Mouse (Mus musculus) central nervous system, embryonic 18 days (tissue): ENCODE measurements around the gene Trcg1. TPM values are rescaled to one million over a fixed set of nuclear protein-coding genes. Genes with fewer than 3 reads are reported as not detected.

Source experiments
- polyA plus RNA-seq: library from polyadenylated mRNA; depleted of rRNA; stranded (reverse); fragments of >200 nt; gene quantifications from 2 replicates; pipeline ENCODE4 v1.2.3, GENCODE M21; 2012; rRNA removed

Trcg1 gene
- not detected in 2 replicates for polyA plus RNA-seq

DNA sequence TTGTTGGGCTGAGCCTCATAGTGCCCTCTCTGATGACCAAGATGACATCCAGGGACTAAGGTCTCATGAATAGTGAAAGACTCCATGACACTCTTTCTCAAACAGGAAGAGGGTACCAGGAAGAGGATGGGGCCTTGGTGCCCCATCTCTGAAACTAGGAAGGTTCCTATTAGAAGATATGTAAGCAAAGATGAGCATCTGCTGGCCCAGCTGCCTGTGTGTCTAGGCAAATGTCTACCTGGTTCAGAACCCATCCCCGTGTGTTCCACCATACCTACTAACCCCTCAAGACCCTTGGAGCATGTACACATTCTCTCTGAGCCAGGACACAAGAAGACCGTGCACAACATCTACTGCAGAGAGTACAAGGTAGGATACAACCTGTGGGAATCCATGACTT is at the start of gene Trcg1:
Gene Trcg1 (plus strand): TSS at position 301 of the 400 bp plus-strand sequence.

DNA sequence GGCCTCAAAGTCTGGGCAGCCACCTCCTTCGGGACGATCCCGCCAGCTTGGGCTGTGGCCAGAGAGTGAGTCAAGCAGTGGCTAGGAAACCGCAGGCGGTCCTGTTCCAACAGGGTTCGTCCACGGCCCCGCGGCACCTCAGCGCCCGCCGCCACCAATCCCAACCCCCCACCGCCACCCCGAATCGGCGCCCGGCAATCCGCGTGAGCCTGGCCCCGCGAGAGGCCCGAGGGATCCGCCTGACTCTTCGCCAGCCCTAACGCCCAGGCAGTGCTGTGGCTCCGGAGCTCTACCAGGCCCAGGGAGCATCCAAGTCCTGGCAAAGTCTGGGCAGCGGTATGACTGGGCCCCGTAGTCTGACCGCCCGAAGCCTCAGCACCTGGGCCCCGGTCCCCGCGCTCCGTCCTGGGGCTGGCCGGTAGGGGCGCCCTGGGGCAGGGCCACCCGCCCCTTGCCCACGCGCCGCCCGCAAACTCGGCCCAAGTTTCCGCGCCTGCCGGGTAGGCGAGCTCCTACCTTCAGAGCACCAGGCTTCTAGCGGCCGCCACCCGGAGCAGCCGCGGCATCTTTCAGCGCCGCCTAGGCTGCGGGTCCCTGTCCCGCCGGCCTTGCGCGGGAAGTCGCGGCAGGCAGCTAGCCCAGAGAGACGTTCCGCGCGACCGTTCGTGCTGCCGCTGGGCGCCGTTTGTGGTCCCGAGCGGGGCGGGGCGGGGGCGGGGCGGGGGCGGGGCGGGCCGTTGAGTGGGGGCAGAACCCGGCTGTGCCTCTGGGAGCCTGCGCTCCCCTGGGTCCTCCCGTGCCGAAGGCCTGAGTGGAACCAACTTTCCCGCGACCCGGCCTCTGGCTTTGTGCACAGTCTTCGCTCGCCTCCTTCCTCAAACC is 25.8 kb downstream of the Trcg1 start, which contains the start of gene 1700017B05Rik:
Gene 1700017B05Rik (minus strand): TSS at position 700 of the 882 bp plus-strand sequence.

Other genes starting within 250 kb of the Trcg1 start
- gene Ptpn9, start 241.6 kb upstream of the Trcg1 start, polyA plus RNA-seq = 44.1 and 45.8 TPM in 2 replicates
- gene Sin3a, start 164.5 kb upstream of the Trcg1 start, polyA plus RNA-seq = 38.4 and 47.6 TPM in 2 replicates
- gene Man2c1, start 105.9 kb upstream of the Trcg1 start, polyA plus RNA-seq = 246 and 257 TPM in 2 replicates
- 12.9 and 13.8 TPM in 2 replicates for gene Neil1, start 88.3 kb upstream of the Trcg1 start, polyA plus RNA-seq
- 238 and 247 TPM in 2 replicates for gene Commd4, start 78.2 kb upstream of the Trcg1 start, polyA plus RNA-seq
- gene 1700017B05Rik, start 26.1 kb downstream of the Trcg1 start, polyA plus RNA-seq = 1.8 and 2.0 TPM in 2 replicates
- 17.1 and 19.6 TPM in 2 replicates for gene Ppcdc, start 203.6 kb downstream of the Trcg1 start, polyA plus RNA-seq
- gene Scamp5, start 231.5 kb downstream of the Trcg1 start, polyA plus RNA-seq = 283 and 284 TPM in 2 replicates